Mouse (Mus musculus) heart, postnatal 25 days (tissue): ENCODE data around the gene Msl2. TPM values are rescaled to one million over a fixed set of nuclear protein-coding genes. Genes with fewer than 3 reads are reported as not detected.

Experiments
- DNase-seq: peaks from one replicate; pipeline ENCODE4 v3.0.0; 2022; ENCODE audit warnings: low spot score
- intact Hi-C: fragments of 180-260 bp; cut with DNase I; formaldehyde crosslinking; loops from one replicate; pipeline ENCODE4 v1.15.1; 2025
- total RNA-seq, 2 experiments: library from RNA; stranded (reverse); gene quantifications; 2 replicates each; pipeline ENCODE4 v1.2.3; 2021

The Msl2 gene
- total RNA-seq = 10 to 100 TPM; 29.2 to 35.0 TPM

- intact Hi-C loops = loop anchor here (10.0 kb wide), 1 partner anchor 529 kb away; the partner anchor contains the start of gene Nck1
- DNase-seq = no peak
Measured at GRCm38 (mm10) chr9:101073987-101074331, at the start of gene Msl2. Gene Msl2 (plus strand): TSS chr9:101074101.

GRCm38 (mm10) chr9:101033761-101034447, 40.0 kb upstream of the Msl2 start:
- intact Hi-C loops = no loop called here
- no peak for DNase-seq

GRCm38 (mm10) chr9:101034448-101035098, 39.3 kb upstream of the Msl2 start, which contains the start of gene Pccb:
Gene Pccb (minus strand): TSS chr9:101034898.
- DNase-seq = peak; percentile 90
- intact Hi-C loops = loop anchor here (1.0 kb wide), 1 partner anchor 37 kb away; no protein-coding TSS in a partner anchor

GRCm38 (mm10) chr9:101035836-101036596, 37.9 kb upstream of the Msl2 start:
- intact Hi-C loops = loop anchor here (1.0 kb wide), 1 partner anchor 35 kb away; no protein-coding TSS in a partner anchor
- no peak for DNase-seq

GRCm38 (mm10) chr9:101036876-101037275, 37.0 kb upstream of the Msl2 start:
- intact Hi-C loops = no loop called here

GRCm38 (mm10) chr9:101037396-101037795, 36.5 kb upstream of the Msl2 start:
- DNase-seq = no peak
- intact Hi-C loops = no loop called here

More at GRCm38 (mm10) chr9:101036876-101037275, 37.0 kb upstream of the Msl2 start:
- DNase-seq = no peak

GRCm38 (mm10) chr9:101038634-101039033, 35.3 kb upstream of the Msl2 start:
- intact Hi-C loops = no loop called here

GRCm38 (mm10) chr9:101041508-101041907, 32.4 kb upstream of the Msl2 start:
- no peak for DNase-seq
- intact Hi-C loops = no loop called here

More at GRCm38 (mm10) chr9:101038634-101039033, 35.3 kb upstream of the Msl2 start:
- no peak for DNase-seq

GRCm38 (mm10) chr9:101042249-101042648, 31.7 kb upstream of the Msl2 start:
- no peak for DNase-seq

GRCm38 (mm10) chr9:101045710-101046338, 28.1 kb upstream of the Msl2 start:
- intact Hi-C loops = no loop called here
- no peak for DNase-seq

More at GRCm38 (mm10) chr9:101042249-101042648, 31.7 kb upstream of the Msl2 start:
- intact Hi-C loops = no loop called here

- DNase-seq = no peak
- intact Hi-C loops = no loop called here
Measured at GRCm38 (mm10) chr9:101052007-101052406, 21.9 kb upstream of the Msl2 start.

- DNase-seq = no peak
- intact Hi-C loops = no loop called here
Measured at GRCm38 (mm10) chr9:101052691-101053090, 21.2 kb upstream of the Msl2 start.

- intact Hi-C loops = no loop called here
- no peak for DNase-seq
Measured at GRCm38 (mm10) chr9:101053279-101053678, 20.6 kb upstream of the Msl2 start.

GRCm38 (mm10) chr9:101057156-101057555, 16.7 kb upstream of the Msl2 start:
- intact Hi-C loops = no loop called here
- DNase-seq = no peak

- DNase-seq = no peak
- intact Hi-C loops = no loop called here
Measured at GRCm38 (mm10) chr9:101061035-101061434, 12.9 kb upstream of the Msl2 start.

GRCm38 (mm10) chr9:101062253-101062780, 11.6 kb upstream of the Msl2 start:
- no peak for DNase-seq
- intact Hi-C loops = no loop called here

- intact Hi-C loops = no loop called here
- no peak for DNase-seq
Measured at GRCm38 (mm10) chr9:101065076-101065602, 8.8 kb upstream of the Msl2 start.

- DNase-seq = no peak
- intact Hi-C loops = loop anchor here (10.0 kb wide), 1 partner anchor 525 kb away; the partner anchor contains the start of gene Nck1
Measured at GRCm38 (mm10) chr9:101069781-101070180, 4.1 kb upstream of the Msl2 start.

- intact Hi-C loops = loop anchor here (10.0 kb wide), 1 partner anchor 528 kb away; the partner anchor contains the start of gene Nck1
Measured at GRCm38 (mm10) chr9:101072506-101072905, 1.4 kb upstream of the Msl2 start.

More at GRCm38 (mm10) chr9:101072506-101072905, 1.4 kb upstream of the Msl2 start:
- no peak for DNase-seq
